ENCODE assay signal across 16 mouse cellular contexts in the genomic region with DNA sequence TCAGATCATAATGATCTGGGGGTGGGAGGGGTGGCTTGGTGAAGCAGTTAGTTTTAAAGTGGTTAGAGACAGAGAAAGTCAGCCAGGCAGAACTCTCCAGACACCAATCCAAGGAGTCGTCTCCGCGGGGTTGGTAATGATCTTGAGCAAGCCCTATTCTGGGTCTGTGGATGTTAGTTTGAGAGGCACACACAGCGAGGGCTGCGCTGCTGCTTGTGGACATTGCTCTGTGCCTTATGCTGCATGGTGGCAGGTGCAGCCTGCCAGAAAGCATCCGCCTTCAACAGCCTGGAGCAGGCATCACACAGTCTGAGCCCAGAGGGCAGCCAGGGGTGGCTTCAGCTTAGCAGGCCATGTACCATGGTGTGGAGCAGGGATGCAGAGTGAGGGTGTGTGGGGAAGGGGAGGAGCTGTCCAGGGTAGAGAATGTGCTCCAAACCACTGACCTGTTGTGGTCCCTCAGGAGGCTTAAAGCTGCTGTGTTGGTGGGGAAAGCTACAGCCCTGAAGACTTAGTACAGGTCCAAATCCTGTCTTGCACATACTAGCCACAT. TPM values are rescaled to one million over a fixed set of nuclear protein-coding genes. Genes with fewer than 3 reads are reported as not detected.
A peak's percentile ranks its signal among the peaks of the same experiment; 100 is the strongest.
DNase-seq lines count a peak whose midpoint lies in the region; ATAC-seq and TF ChIP-seq lines count a peak whose summit lies in the region.
"Had no signal": no experiment of that assay in that cellular context is flagged by ENCODE, and none has a peak within 500 bp of the region (broad histone marks: within the 10 kb centered on the region; RNA-seq: fewer than 3 reads in every experiment).

No protein-coding gene starts in this region.

- no peak overlapping the region for H3K9ac ChIP-seq in hindbrain, embryonic 16.5 days (ENCODE audit: low read depth, low read length)
- H3K9ac ChIP-seq: embryonic facial prominence, embryonic 12.5 days; heart, embryonic 15.5 days; limb, embryonic 15.5 days; liver, postnatal 0 days had no signal

- no peaks in the 10 kb centered on the region for H3K4me1 ChIP-seq in E14TG2a.4 (replicated peaks; ENCODE audit: low read depth, low read length)
- H3K4me1 ChIP-seq in hindbrain, embryonic 16.5 days (ENCODE audit: control insufficient read depth, insufficient read depth, low read depth, low read length), result peaks cover 7% of the 10 kb centered on the region
- H3K4me1 ChIP-seq: heart, embryonic 15.5 days; limb, embryonic 15.5 days had no signal

- peak overlapping the region; percentile 45 for H3K4me3 ChIP-seq in E14TG2a.4 (replicated peaks; ENCODE audit: low read length)
- no peak overlapping the region for H3K4me3 ChIP-seq in hindbrain, embryonic 16.5 days (ENCODE audit: low read length)
- H3K4me3 ChIP-seq: embryonic facial prominence, embryonic 12.5 days; heart, embryonic 15.5 days; limb, embryonic 15.5 days had no signal

- no peaks in the 10 kb centered on the region for H3K36me3 ChIP-seq in E14TG2a.4 (ENCODE audit: insufficient read depth, low read length)
- H3K36me3 ChIP-seq in hindbrain, embryonic 16.5 days (ENCODE audit: control insufficient read depth, insufficient read depth, low read length), result no peaks in the 10 kb centered on the region
- H3K36me3 ChIP-seq: embryonic facial prominence, embryonic 12.5 days; heart, embryonic 15.5 days; limb, embryonic 15.5 days had no signal

- H3K9me3 ChIP-seq in E14TG2a.4 (ENCODE audit: low read length), result no peaks in the 10 kb centered on the region
- no peaks in the 10 kb centered on the region for H3K9me3 ChIP-seq in hindbrain, embryonic 16.5 days (ENCODE audit: control insufficient read depth, low read length)
- H3K9me3 ChIP-seq: embryonic facial prominence, embryonic 12.5 days; heart, embryonic 15.5 days; limb, embryonic 15.5 days had no signal

- no peak overlapping the region for H3K4me2 ChIP-seq in hindbrain, embryonic 16.5 days (ENCODE audit: low read length)
- H3K4me2 ChIP-seq: embryonic facial prominence, embryonic 12.5 days; heart, embryonic 15.5 days; limb, embryonic 15.5 days had no signal

- WGBS in hindbrain, embryonic 16.5 days, result 41% methylated on average over 6 of the region's 6 CpGs

- ATAC-seq in hindbrain, embryonic 16.5 days, result peak; percentile 73
- ATAC-seq: liver, postnatal 0 days had no signal

- no peak for TF ChIP-seq CTCF in E14TG2a.4 (conservative IDR thresholded peaks at IDR 0.05; ENCODE audit: low read length)

- H3K27me3 ChIP-seq in E14TG2a.4 (ENCODE audit: insufficient read depth, low read length), result no peaks in the 10 kb centered on the region
- H3K27me3 ChIP-seq in hindbrain, embryonic 16.5 days (replicated peaks; ENCODE audit: control insufficient read depth, insufficient read depth, low read length), result no peaks in the 10 kb centered on the region
- H3K27me3 ChIP-seq: embryonic facial prominence, embryonic 12.5 days; heart, embryonic 15.5 days; limb, embryonic 15.5 days had no signal

- DNase-seq in kidney, postnatal 10 days, result peak; percentile 24
- DNase-seq in kidney, adult 9 months, result no peak
- DNase-seq in ES-CJ7 (ENCODE audit: low read depth, low spot score), result peak; percentile 19
- no peak for DNase-seq in liver
- no peak for DNase-seq in urinary bladder, postnatal 36 days (ENCODE audit: low spot score in 2 of 2)
- DNase-seq: adrenal gland, postnatal 10 days; cerebellum, adult 18-20 months; heart, adult 11 months; kidney, adult 8-10 months; liver, postnatal 0 days; thymus, postnatal 25 days had no signal

- no peak overlapping the region for H3K27ac ChIP-seq in hindbrain, embryonic 16.5 days (ENCODE audit: low read depth, low read length)
- H3K27ac ChIP-seq: embryonic facial prominence, embryonic 12.5 days; heart, embryonic 15.5 days; limb, embryonic 15.5 days had no signal

RNA-seq across cellular contexts. Expression of gene Gtf3c4, which starts 53.0 kb away (rescaled TPM):
- 14.4 and 19.4 TPM in 2 replicates for polyA plus RNA-seq in hindbrain, embryonic 16.5 days (2015; fragmentation: Nextera tagmentation; extraction: Ambion mirVana)

RNA-seq across cellular contexts. Expression of gene Ddx31, which starts 53.1 kb away (rescaled TPM):
- 13.2 and 17.1 TPM in 2 replicates for polyA plus RNA-seq in hindbrain, embryonic 16.5 days (2015; fragmentation: Nextera tagmentation; extraction: Ambion mirVana)

Comparison
In these comparisons a context has a peak if more than half of its experiments do, and no peak if none do; other contexts are left out.
1. DNase-seq: peak in kidney, postnatal 10 days (single experiment) and ES-CJ7 (single experiment); none in kidney, adult 9 months (single experiment), liver (single experiment) and urinary bladder, postnatal 36 days (0 of 2).